Mouse (Mus musculus) kidney, postnatal 25 days (tissue): ENCODE measurements at regions not wholly inside any gene's neighbourhood (a gene's known extent, or its start where the extent isn't known, plus 50 kb on each side); places are given as distances from the start of the nearest gene placed in this dataset.
A peak's percentile ranks its signal among the peaks of the same experiment; 100 is the strongest.

Source experiments
- DNase-seq, 2 experiments: peaks; one replicate each; pipeline ENCODE4 v3.0.0; 2021; ENCODE audit warnings: mixed read lengths in 2 of 2

DNA sequence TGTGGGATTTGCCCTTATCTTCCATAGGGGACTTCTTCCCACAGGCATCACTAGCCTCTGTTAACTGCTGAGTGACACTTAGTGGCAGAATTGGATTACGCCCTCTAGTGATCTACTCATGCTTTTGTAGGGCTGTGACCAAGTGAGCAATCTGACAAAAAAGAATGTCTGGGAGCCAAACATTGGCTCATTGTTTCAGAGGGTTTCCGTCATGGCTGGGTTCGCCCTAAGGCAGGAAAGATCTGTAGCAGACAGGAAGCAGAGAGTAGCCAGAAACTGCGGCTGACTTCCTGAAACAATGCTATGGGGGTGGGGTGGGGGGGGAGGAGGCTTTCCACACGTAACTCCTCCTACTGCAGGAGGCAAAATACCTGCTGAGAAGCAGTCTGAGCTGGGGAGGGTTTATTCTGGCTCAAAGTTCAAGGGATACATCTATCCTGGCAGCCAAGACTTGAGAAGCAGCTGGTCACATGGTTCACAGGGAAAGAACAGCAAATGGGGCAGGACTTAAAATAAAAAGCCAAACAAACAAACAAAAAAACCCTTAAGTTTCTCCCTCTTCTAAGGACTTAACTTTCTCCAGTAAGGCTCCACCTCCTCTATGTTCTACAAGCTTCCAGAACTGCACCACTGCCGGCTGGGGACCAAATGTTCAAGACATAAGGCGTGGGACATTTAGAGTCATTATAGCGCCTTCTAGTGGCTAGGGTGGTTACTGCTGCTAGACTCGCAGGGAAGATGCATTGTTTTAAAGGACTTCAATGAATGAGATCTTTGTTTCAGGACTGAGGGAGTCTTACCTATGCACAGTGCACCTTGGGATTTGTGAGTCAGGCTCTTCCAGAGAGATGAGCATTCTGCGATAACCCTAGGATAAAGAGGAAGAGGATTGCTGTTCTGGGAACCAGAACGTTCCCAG, 281.8 kb upstream of the Eef2kmt start:
- DNase-seq: peak; percentile 49 to 53

DNA sequence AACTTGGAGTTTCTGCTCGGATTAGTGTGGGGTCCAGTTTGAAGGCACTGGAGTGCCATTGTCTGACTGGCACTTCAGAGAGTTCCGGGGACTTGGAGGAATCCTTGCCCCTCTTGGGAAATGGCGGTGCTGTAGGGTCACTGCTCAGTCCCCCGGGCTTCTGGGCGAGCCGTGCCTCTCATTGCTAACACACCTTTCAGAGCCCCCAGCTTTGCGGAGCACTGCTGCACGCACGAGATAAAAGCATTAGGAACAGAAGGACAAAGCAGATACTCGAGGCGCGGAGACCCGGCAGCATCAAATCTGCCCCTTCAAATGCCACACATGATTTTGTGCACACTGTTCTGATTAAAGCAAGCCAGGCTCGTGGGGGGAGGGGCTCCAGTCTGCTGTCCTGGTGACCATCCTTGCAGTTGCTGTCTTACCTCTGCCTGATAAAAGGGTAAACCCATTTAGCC, 280.8 kb upstream of the Eef2kmt start:
- no peak for DNase-seq

DNA sequence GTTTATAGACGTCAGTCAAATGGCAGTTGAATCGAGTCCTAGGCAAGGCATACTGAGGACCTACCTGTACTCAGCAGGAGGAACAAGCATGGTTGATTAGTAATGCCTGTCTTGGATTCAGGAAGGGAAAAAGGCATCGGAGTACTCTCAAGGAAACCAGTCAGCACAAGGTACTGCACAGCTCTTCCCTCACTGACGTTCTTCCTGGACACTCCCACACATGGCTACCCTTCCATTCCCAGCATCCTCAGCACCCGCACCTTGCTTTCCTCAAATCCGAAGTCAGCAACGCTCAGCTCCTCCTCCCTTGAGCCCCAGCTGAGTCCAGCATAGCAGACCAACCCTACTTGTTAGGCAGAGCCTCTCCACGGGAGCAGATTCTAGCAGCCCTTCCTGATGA, 279.6 kb upstream of the Eef2kmt start:
- peak in 1 of 2 experiments; percentile 59 for DNase-seq

DNA sequence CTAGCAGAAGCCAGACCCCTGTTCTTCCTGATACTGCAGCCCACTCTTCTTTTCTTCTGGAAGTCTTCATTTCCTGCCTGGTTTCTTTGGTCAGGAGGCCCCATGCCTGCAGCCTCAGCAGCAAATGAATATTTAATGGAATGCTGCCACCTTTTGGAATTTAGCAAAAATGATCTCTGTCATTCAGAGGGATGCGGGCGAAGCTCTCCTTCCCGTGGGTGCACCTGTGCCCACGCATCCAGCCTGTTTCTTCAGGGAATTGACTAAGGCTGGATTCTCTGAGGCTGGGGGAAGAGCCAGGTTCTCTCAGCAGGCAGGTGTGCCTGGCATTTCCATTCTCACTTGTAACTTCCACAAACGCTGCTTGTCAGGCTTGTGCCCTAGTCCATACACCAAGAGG, 279.1 kb upstream of the Eef2kmt start:
- DNase-seq: peak in 1 of 2 experiments; percentile 15

- DNase-seq: peak in 1 of 2 experiments; percentile 52
Observed at GRCm38 (mm10) chr16:5534385-5534784, 278.6 kb upstream of the Eef2kmt start.

GRCm38 (mm10) chr16:5532281-5532680, 276.5 kb upstream of the Eef2kmt start:
- DNase-seq: no peak

DNA sequence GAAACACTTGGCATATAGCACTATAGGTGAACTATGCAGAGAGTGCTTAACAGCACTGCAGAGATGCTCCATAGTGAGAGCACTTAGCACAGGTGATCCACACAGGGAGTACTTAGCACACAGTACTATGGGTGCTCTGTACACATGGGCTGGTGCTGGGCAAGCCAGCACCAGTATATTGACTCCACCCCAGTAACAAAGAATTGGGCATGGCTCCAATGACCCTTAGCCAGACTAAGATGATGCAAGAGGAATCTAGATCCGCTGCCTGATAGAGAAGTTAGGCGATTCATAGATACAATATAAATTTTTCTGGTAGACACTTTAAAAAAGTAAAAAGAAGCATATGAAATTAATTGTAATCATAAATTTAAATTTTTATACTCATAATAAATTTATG, 274.0 kb upstream of the Eef2kmt start:
- no peak for DNase-seq

- DNase-seq: no peak
Observed at GRCm38 (mm10) chr16:5527936-5528335, 272.2 kb upstream of the Eef2kmt start.

DNA sequence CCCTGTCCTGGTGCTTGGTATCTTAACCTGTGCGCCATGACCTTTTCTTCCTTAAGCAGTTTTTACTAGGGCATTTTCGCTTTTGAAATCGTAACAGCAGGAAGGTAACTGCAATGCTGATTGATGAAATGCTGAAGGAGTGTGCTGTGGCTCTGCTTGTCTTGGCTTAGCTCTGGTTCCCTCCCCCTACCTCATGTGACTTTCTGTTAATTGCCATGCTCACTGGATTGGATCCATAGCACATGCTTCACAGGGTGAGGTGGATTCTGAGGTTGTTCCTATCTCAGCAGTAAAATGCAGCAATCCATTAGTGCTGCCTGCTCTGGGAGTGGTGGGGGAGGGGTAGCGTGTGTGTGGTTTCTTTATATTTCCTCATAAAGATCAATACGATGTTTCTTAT, 268.6 kb upstream of the Eef2kmt start:
- DNase-seq: peak in 1 of 2 experiments; percentile 14

- DNase-seq: no peak
Observed at GRCm38 (mm10) chr16:5523402-5524021, 267.7 kb upstream of the Eef2kmt start.

GRCm38 (mm10) chr16:5517746-5518145, 262.0 kb upstream of the Eef2kmt start:
- no peak for DNase-seq

DNA sequence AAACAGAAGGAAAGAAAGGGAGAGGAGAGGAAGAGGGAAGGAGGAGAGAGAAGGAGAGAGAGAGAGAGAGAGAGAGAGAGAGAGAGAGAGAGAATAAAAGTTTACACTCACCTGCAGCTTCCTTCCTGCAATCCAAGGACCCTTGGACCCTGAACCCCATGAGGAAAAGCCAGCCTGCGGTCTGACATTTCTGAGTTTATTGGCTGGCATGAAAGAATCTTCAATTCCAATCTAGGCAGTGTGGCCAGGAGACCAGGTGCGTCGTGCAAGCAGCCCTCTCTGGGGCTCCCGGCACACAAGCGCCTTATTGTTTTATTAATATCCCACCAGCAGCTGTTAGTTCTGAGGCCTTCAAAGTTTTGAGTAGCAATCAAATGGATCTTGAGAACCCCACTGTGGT, 260.1 kb upstream of the Eef2kmt start:
- no peak for DNase-seq

GRCm38 (mm10) chr16:5507261-5507660, 251.5 kb upstream of the Eef2kmt start:
- no peak for DNase-seq

DNA sequence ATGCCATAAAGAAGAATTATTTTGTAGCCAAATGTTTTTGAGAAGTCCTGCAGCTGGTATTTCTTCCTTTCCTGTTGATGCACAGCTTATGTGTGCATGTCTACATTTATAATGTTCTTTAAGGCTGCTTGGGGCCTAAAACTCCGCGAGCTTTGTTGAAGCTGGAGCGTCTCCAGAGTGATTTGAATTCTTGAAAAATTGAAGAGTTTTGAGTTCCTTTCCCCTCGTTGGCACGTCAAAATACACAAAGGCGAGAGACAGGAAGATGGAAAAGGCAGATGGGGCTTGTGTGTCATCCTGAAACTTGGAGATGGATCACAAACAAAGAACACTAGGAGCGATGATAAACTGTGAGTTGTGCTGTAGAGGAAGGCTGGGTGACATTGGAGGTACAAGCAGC, 246.2 kb upstream of the Eef2kmt start:
- DNase-seq: no peak

DNA sequence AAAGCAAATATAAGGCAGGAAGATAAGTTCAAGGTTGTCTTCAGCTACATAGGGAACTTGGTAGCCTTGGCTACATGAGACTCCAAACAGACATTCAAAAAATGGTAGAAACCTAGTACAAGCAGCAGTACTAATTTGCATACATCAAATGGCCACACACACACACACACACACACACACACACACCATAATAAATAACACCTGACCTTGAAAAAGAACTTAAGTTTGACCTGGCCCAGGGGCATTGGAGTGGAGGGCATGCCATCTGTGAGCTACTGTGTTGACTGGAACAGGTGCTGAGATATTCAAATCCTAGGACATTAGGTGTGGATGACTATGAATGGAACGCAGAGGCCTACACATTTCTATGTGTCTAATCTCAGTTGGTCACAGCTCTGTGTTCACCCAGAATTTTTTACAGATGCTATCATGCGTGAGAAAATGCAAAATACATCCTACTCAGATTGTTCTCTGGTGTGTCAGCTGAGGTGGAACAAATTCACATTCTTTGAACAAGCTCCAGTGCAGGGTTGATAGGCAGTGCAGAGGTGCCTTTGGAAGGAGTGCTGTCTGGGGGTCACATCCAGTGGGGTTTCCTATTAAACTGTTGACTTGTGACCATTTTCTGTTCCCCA, 240.4 kb upstream of the Eef2kmt start:
- DNase-seq: peak; percentile 59 to 69

DNA sequence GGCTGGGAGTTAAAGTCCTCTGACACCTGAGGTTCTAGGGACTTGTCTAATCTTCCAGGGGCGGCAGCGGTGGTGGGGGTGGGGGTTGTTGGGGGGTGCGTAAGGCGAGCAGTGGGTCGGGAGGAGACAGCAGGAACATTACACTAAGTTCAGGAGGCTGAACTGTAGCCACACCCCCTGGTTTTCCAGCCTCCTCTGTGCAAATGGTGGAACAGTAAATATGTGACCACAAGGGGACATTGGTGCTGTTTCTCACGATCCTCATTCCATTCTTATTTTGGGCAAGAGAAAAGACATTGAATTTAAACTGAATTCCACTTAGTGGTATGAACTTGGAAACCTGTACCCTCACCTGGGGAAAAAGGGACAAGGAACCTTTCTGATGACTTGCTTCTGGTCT, 237.6 kb upstream of the Eef2kmt start:
- DNase-seq: no peak

GRCm38 (mm10) chr16:5487259-5487658, 231.5 kb upstream of the Eef2kmt start:
- no peak for DNase-seq

GRCm38 (mm10) chr16:5483337-5483736, 227.6 kb upstream of the Eef2kmt start:
- no peak for DNase-seq

DNA sequence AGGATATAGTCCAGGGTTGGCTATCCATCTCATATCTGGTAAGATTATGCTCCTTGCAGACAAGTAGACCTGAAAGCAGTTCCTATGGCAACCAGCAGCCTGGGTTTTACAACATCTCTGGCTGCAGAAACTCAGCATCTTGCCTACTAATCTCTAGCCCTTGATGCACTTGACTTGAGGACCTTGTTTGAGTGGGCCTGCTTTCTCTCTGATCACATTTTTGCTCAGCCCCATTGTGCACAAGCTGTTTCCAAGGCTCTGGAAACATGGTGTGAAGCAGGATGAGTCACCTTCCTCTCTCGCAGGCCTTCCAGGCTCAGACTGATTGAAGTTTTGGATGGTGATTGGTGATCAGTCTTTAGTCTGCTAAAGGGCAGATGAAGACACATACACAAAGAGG, 224.4 kb upstream of the Eef2kmt start:
- no peak for DNase-seq

GRCm38 (mm10) chr16:5478970-5479369, 223.2 kb upstream of the Eef2kmt start:
- no peak for DNase-seq

DNA sequence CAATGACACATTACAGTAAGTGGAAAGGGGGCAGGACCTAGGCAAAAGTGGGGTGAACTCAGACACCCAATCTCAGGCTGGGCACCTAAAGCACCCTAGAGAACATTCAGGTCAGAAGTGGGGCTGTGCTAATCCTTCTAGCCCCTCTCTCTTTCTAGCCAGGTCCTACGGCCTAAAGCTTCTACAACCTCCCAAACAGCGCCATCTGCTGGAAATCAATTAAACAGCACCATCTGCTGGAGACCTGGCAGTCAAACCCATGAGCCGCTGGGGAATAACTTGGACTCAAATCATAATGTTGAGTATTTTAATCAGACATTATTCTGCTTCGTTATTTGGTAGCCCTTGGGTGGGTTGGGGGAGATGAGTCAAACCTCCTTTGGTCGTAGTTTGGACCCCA, 215.5 kb upstream of the Eef2kmt start:
- peak; percentile 58 to 69 for DNase-seq

DNA sequence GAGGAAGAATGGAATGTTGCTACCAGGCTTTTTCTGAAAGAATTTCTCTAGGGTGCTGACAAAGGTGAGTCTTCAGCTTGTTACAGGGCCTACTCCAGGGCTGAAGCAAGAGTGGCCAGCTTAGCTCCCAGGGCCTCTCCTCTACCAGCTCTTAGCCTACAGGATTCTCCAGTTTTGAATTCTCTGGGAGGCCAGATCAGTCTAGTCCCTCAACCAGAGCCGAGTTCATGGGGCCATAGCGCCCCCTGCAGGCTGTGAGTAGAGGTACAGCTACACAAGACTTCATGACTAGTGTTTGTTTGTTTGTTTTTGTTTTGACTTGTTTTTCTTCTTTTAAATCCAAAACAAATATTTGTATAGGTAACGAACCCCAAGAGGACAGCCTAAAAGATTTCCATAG, 211.8 kb upstream of the Eef2kmt start:
- peak in 1 of 2 experiments; percentile 26 for DNase-seq

- peak; percentile 25 to 42 for DNase-seq
Observed at GRCm38 (mm10) chr16:5466760-5467159, 211.0 kb upstream of the Eef2kmt start.
